Mouse (Mus musculus) kidney, postnatal 0 days (tissue): Measurements from ENCODE around the gene Unc13d. TPM values are rescaled to one million over a fixed set of nuclear protein-coding genes. Genes with fewer than 3 reads are reported as not detected.

ENCODE experiments used
- ATAC-seq: fragments of 200-750 bp; cut with Nextera tagmentation; replicated peaks from 2 replicates; pipeline ENCODE4 v1.8.0; 2017; ENCODE audit warnings: low read depth, moderate number of reproducible peaks, moderate TSS enrichment, moderate library complexity; ENCODE audit not compliant: low FRiP score
- DNase-seq: peaks from one replicate; pipeline ENCODE4 v3.0.0-alpha.2; 2016; ENCODE audit warnings: low spot score
- H3K27ac ChIP-seq: fragments of 300-500 bp; sonication (generic); 2 replicates; pipeline ENCODE4 v1.5.1; 2014; ENCODE audit warnings: mild to moderate bottlenecking
- H3K27me3 ChIP-seq: fragments of 300-500 bp; sonication (generic); 2 replicates; pipeline ENCODE4 v1.6.1; 2014; ENCODE audit warnings: low read length, mixed read lengths; ENCODE audit not compliant: insufficient read depth
- H3K36me3 ChIP-seq: fragments of 300-500 bp; sonication (generic); 2 replicates; pipeline ENCODE4 v1.6.1; 2014; ENCODE audit warnings: low read length, mixed read lengths; ENCODE audit not compliant: insufficient read depth
- H3K4me1 ChIP-seq: fragments of 300-500 bp; sonication (generic); replicated peaks from 2 replicates; pipeline ENCODE4 v1.6.1; 2014; ENCODE audit warnings: antibody characterized with exemption, low read length, mixed read lengths; ENCODE audit not compliant: insufficient read depth
- H3K4me2 ChIP-seq: fragments of 300-500 bp; sonication (generic); 2 replicates; pipeline ENCODE4 v1.6.1; 2014; ENCODE audit warnings: mild to moderate bottlenecking, low read length, moderate library complexity, mixed read lengths
- H3K4me3 ChIP-seq: fragments of 300-500 bp; sonication (generic); replicated peaks from 2 replicates; pipeline ENCODE4 v1.5.1; 2014; ENCODE audit warnings: low read depth, low read length
- H3K9ac ChIP-seq: fragments of 300-500 bp; sonication (generic); 2 replicates; pipeline ENCODE4 v1.6.1; 2014; ENCODE audit warnings: low read depth, low read length
- H3K9me3 ChIP-seq: fragments of 300-500 bp; sonication (generic); replicated peaks from 2 replicates; pipeline ENCODE4 v1.6.1; 2016; ENCODE audit warnings: low read length, inconsistent platforms, mixed read lengths
- CTCF ChIP-seq: IDR thresholded peaks from 2 replicates; pipeline ENCODE4 v1.5.1; 2016; ENCODE audit warnings: antibody characterized with exemption, low read depth, mild to moderate bottlenecking, moderate library complexity
- WGBS: fragments of 180-500 bp; shearing (Covaris S2); extraction: QIAGEN DNeasy Blood & Tissue Kit; methylation state at CpG from one replicate; pipeline ENCODE4 v1.1.7; 2014; 5-methylcytosine and 5-hydroxymethylcytosine counted together
- polyA plus RNA-seq: library from polyadenylated mRNA; unstranded; fragments of >200 nt; fragmentation: Nextera tagmentation; extraction: Ambion mirVana; gene quantifications from 2 replicates; pipeline ENCODE4 v1.2.1, GENCODE M21; 2015

Unc13d gene
- polyA plus RNA-seq, 1 experiment from 2014 or later, result 0.54 TPM

DNA sequence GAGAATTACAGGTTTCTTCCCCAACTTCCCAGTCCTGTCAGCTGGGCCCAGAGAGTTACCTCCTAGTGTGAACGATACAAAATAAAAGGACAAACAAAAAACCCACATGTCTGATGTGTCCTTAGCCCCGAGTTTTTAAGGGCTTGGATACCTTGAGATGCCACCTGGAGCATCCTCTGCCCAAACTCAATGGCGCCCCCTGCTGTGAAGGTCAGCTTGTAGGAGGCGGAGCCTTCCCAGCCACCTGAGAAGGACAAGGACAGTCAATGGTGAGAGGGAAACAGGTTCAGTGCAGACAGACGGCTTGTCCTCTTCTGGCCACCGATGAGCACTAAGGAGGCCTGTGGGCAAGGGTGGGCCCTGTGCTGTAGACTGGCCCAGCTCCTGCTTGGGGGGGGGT lies 3.3 kb upstream of the Unc13d start:
- peaks cover 43% of the 10 kb centered on the region for H3K36me3 ChIP-seq
- H3K27me3 ChIP-seq, result no peaks in the 10 kb centered on the region
- H3K9me3 ChIP-seq, result no peaks in the 10 kb centered on the region
- H3K4me3 ChIP-seq, result no peak overlapping the region
- DNase-seq (no peak), ATAC-seq (no peak)
- H3K27ac ChIP-seq, result no peak overlapping the region
- 72% methylated on average over 6 of the region's 6 CpGs for WGBS
- TF ChIP-seq CTCF, result peak; percentile 62
- no peak overlapping the region for H3K9ac ChIP-seq
- H3K4me1 ChIP-seq, result peaks cover 17% of the 10 kb centered on the region
- H3K4me2 ChIP-seq, result no peak overlapping the region

GRCm38 (mm10) chr11:116079511-116079910 lies 1.8 kb upstream of the Unc13d start:
- no peaks in the 10 kb centered on the region for H3K9me3 ChIP-seq
- no peaks in the 10 kb centered on the region for H3K27me3 ChIP-seq
- no peak for ATAC-seq
- peaks cover 39% of the 10 kb centered on the region for H3K36me3 ChIP-seq
- 81% methylated on average over 10 of the region's 10 CpGs for WGBS
- H3K27ac ChIP-seq, result no peak overlapping the region
- H3K4me1 ChIP-seq, result peaks cover 13% of the 10 kb centered on the region
- no peak overlapping the region for H3K4me3 ChIP-seq
- TF ChIP-seq CTCF, result no peak
- no peak overlapping the region for H3K4me2 ChIP-seq
- H3K9ac ChIP-seq, result no peak overlapping the region
- no peak for DNase-seq

- DNase-seq, result no peak
- peaks cover 13% of the 10 kb centered on the region for H3K4me1 ChIP-seq
- H3K4me2 ChIP-seq, result no peak overlapping the region
- H3K36me3 ChIP-seq, result peaks cover 39% of the 10 kb centered on the region
- TF ChIP-seq CTCF, result no peak
- WGBS, result 46% methylated on average over 10 of the region's 10 CpGs
- ATAC-seq, result no peak
- no peak overlapping the region for H3K9ac ChIP-seq
- no peak overlapping the region for H3K27ac ChIP-seq
- H3K27me3 ChIP-seq, result no peaks in the 10 kb centered on the region
- H3K4me3 ChIP-seq, result no peak overlapping the region
- no peaks in the 10 kb centered on the region for H3K9me3 ChIP-seq
Observed at GRCm38 (mm10) chr11:116078676-116079320, 1.0 kb upstream of the Unc13d start.

DNA sequence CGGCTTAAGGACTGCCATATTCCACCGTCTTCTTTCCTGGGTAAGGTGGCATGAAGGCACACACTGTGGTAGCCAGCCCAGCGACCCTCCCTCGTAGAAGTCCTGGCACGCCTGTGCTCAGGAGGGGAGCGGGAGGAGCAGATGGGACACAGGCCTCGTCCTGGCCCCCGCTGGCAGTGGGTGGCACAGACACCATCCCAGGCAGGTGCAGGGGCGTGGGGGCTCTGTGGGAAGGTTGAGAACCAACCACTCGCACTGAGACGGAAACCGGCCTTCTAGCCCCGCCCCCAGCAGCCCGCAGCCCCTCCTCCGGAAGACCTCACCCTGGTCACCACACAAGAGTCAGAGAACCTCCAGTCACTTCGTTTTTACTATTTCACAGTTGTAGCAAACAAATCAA lies 460 bp upstream of the Unc13d start:
- H3K36me3 ChIP-seq, result peaks cover 33% of the 10 kb centered on the region
- 9% methylated on average over 16 of the region's 16 CpGs for WGBS

GRCm38 (mm10) chr11:116076836-116077235 lies 925 bp downstream of the Unc13d start:
- no peak overlapping the region for H3K27ac ChIP-seq
- H3K4me2 ChIP-seq, result no peak overlapping the region

More for the DNA sequence above, 460 bp upstream of the Unc13d start:
- H3K4me2 ChIP-seq, result peak overlapping the region; percentile 47
- TF ChIP-seq CTCF, result no peak
- DNase-seq (no peak), ATAC-seq (0 out of 2 replicates have a peak, but pooled peaks have one; percentile 33)
- H3K9ac ChIP-seq, result peak overlapping the region; percentile 44; the same call in 1 of the 2 replicates
- H3K9me3 ChIP-seq, result no peaks in the 10 kb centered on the region
- peaks cover 13% of the 10 kb centered on the region for H3K4me1 ChIP-seq
- no peaks in the 10 kb centered on the region for H3K27me3 ChIP-seq
- H3K4me3 ChIP-seq, result 0 out of 2 replicates have a peak overlapping the region, but pooled peaks have one; percentile 7
- 0 out of 2 replicates have a peak overlapping the region, but pooled peaks have one; percentile 50 for H3K27ac ChIP-seq

DNA sequence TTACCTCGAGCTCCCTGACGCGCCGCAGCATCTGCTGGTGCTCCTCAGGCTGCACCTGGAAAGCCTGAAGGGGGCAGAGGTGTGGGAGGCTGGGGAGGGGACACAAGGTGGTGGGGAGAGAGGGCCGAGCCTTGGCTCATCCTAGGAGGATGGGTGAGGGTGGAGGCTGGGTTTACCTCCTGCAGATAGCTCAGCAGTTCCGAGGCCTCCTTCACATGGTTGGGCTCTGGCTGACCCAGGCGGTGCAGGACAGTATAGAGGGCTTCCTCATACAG lies 1.6 kb downstream of the Unc13d start:
- H3K9ac ChIP-seq, result no peak overlapping the region
- peaks cover 13% of the 10 kb centered on the region for H3K4me1 ChIP-seq
- DNase-seq (no peak), ATAC-seq (no peak)
- H3K36me3 ChIP-seq, result peaks cover 18% of the 10 kb centered on the region
- H3K27ac ChIP-seq, result no peak overlapping the region
- no peak overlapping the region for H3K4me3 ChIP-seq
- WGBS, result 73% methylated on average over 7 of the region's 7 CpGs
- no peak for TF ChIP-seq CTCF
- no peaks in the 10 kb centered on the region for H3K9me3 ChIP-seq
- H3K27me3 ChIP-seq, result no peaks in the 10 kb centered on the region
- no peak overlapping the region for H3K4me2 ChIP-seq

More at GRCm38 (mm10) chr11:116076836-116077235, 925 bp downstream of the Unc13d start:
- WGBS, result 82% methylated on average over 7 of the region's 7 CpGs
- DNase-seq (no peak), ATAC-seq (no peak)
- Histone ChIP-seq H3K4me3 (no peak overlapping the region), H3K36me3 (peaks cover 23% of the 10 kb centered on the region), H3K9ac (no peak overlapping the region), H3K9me3 (no peaks in the 10 kb centered on the region), H3K4me1 (peaks cover 13% of the 10 kb centered on the region), H3K27me3 (no peaks in the 10 kb centered on the region)
- no peak for TF ChIP-seq CTCF
